Mouse (Mus musculus): ENCODE measurements at regions not wholly inside any gene's neighbourhood (a gene's known extent, or its start where the extent isn't known, plus 50 kb on each side); places are given as distances from the start of the nearest gene placed in this dataset.

GRCm38 (mm10) chr1:43265699-43266455, 69.1 kb upstream of the Fhl2 start:
- no peaks in the 10 kb centered on the region for H3K36me3 ChIP-seq (ENCODE audit: control insufficient read depth, insufficient read depth, low read length, poor library complexity, severe bottlenecking)
- no peaks in the 10 kb centered on the region for H3K9me3 ChIP-seq (ENCODE audit: control insufficient read depth, insufficient read depth, low read depth, low read length)
- no peak for DNase-seq (ENCODE audit: low read depth, low spot score)
- H3K4me3 ChIP-seq (ENCODE audit: insufficient read depth in 1 of 2, low read depth in 1 of 2, low read length in 2 of 2, poor library complexity in 1 of 2, severe bottlenecking in 1 of 2): no peak overlapping the region
- no peak for TF ChIP-seq ZC3H11A (IDR thresholded peaks at IDR 0.05; ENCODE audit: borderline replicate concordance, low read depth, low read length)
- TF ChIP-seq CHD2 (IDR thresholded peaks at IDR 0.05; ENCODE audit: low read depth, low read length): no peak
- no peak for TF ChIP-seq ZNF384 (IDR thresholded peaks at IDR 0.05; ENCODE audit: low read depth, low read length)
- TF ChIP-seq HCFC1 (IDR thresholded peaks at IDR 0.05; ENCODE audit: borderline replicate concordance, insufficient read depth, low read length): no peak
- no peak for TF ChIP-seq MAFK (IDR thresholded peaks at IDR 0.05; ENCODE audit: insufficient read depth, low read depth, low read length)
- H3K27ac ChIP-seq (ENCODE audit: insufficient read depth, low read depth, low read length, poor library complexity, severe bottlenecking): no peak overlapping the region
- in situ Hi-C loops (cut with MboI; ENCODE audit: low sequenced_read_pairs in 2 of 2, unreplicated experiment in 2 of 2): loop anchor here (5.0 to 10.0 kb wide), 3 partner anchors 121 to 351 kb away; no protein-coding TSS in a partner anchor
- H3K4me1 ChIP-seq (ENCODE audit: control insufficient read depth in 2 of 2, insufficient read depth in 2 of 2, low read length in 2 of 2, poor library complexity in 1 of 2): no peaks in the 10 kb centered on the region
- no peak overlapping the region for H3K9ac ChIP-seq (ENCODE audit: insufficient read depth, low read depth, low read length, poor library complexity, severe bottlenecking)

- in situ Hi-C loops (cut with MboI; ENCODE audit: low sequenced_read_pairs in 2 of 2, unreplicated experiment in 2 of 2): loop anchor here (5.0 to 10.0 kb wide), 3 partner anchors 125 to 355 kb away; no protein-coding TSS in a partner anchor
These were observed 72.9 kb upstream of the Fhl2 start for GRCm38 (mm10) chr1:43269685-43270084.

GRCm38 (mm10) chr1:43273236-43273868, 76.6 kb upstream of the Fhl2 start:
- Histone ChIP-seq H3K4me3 (ENCODE audit: insufficient read depth in 1 of 2, low read depth in 1 of 2, low read length in 2 of 2, poor library complexity in 1 of 2, severe bottlenecking in 1 of 2) (no peak overlapping the region), H3K27ac (ENCODE audit: insufficient read depth, low read depth, low read length, poor library complexity, severe bottlenecking) (no peak overlapping the region), H3K9ac (ENCODE audit: insufficient read depth, low read depth, low read length, poor library complexity, severe bottlenecking) (no peak overlapping the region), H3K4me1 (ENCODE audit: control insufficient read depth in 2 of 2, insufficient read depth in 2 of 2, low read length in 2 of 2, poor library complexity in 1 of 2) (no peaks in the 10 kb centered on the region), H3K9me3 (ENCODE audit: control insufficient read depth, insufficient read depth, low read depth, low read length) (no peaks in the 10 kb centered on the region), H3K36me3 (ENCODE audit: control insufficient read depth, insufficient read depth, low read length, poor library complexity, severe bottlenecking) (no peaks in the 10 kb centered on the region)
- no peak for DNase-seq (ENCODE audit: low read depth, low spot score)
- in situ Hi-C loops (cut with MboI; ENCODE audit: low sequenced_read_pairs in 2 of 2, unreplicated experiment in 2 of 2): no loop called here
- no peak for TF ChIP-seq ZNF384 (IDR thresholded peaks at IDR 0.05; ENCODE audit: low read depth, low read length)
- TF ChIP-seq HCFC1 (IDR thresholded peaks at IDR 0.05; ENCODE audit: borderline replicate concordance, insufficient read depth, low read length): no peak
- TF ChIP-seq MAFK (IDR thresholded peaks at IDR 0.05; ENCODE audit: insufficient read depth, low read depth, low read length): no peak
- no peak for TF ChIP-seq ZC3H11A (IDR thresholded peaks at IDR 0.05; ENCODE audit: borderline replicate concordance, low read depth, low read length)
- TF ChIP-seq CHD2 (IDR thresholded peaks at IDR 0.05; ENCODE audit: low read depth, low read length): no peak

More at GRCm38 (mm10) chr1:43269685-43270084, 72.9 kb upstream of the Fhl2 start:
- H3K9me3 ChIP-seq (ENCODE audit: control insufficient read depth, insufficient read depth, low read depth, low read length): no peaks in the 10 kb centered on the region
- DNase-seq (ENCODE audit: low read depth, low spot score): peak; percentile 78
- no peak overlapping the region for H3K27ac ChIP-seq (ENCODE audit: insufficient read depth, low read depth, low read length, poor library complexity, severe bottlenecking)
- no peak overlapping the region for H3K4me3 ChIP-seq (ENCODE audit: insufficient read depth in 1 of 2, low read depth in 1 of 2, low read length in 2 of 2, poor library complexity in 1 of 2, severe bottlenecking in 1 of 2)
- H3K4me1 ChIP-seq (ENCODE audit: control insufficient read depth in 2 of 2, insufficient read depth in 2 of 2, low read length in 2 of 2, poor library complexity in 1 of 2): no peaks in the 10 kb centered on the region
- no peaks in the 10 kb centered on the region for H3K36me3 ChIP-seq (ENCODE audit: control insufficient read depth, insufficient read depth, low read length, poor library complexity, severe bottlenecking)
- no peak overlapping the region for H3K9ac ChIP-seq (ENCODE audit: insufficient read depth, low read depth, low read length, poor library complexity, severe bottlenecking)
- no peak for TF ChIP-seq HCFC1 (IDR thresholded peaks at IDR 0.05; ENCODE audit: borderline replicate concordance, insufficient read depth, low read length)
- TF ChIP-seq MAFK (IDR thresholded peaks at IDR 0.05; ENCODE audit: insufficient read depth, low read depth, low read length): no peak
- TF ChIP-seq CHD2 (IDR thresholded peaks at IDR 0.05; ENCODE audit: low read depth, low read length): no peak
- TF ChIP-seq ZC3H11A (IDR thresholded peaks at IDR 0.05; ENCODE audit: borderline replicate concordance, low read depth, low read length): peak; percentile 49; the same call in 1 of the 2 replicates
- TF ChIP-seq ZNF384 (IDR thresholded peaks at IDR 0.05; ENCODE audit: low read depth, low read length): no peak

- Histone ChIP-seq H3K4me1 (ENCODE audit: control insufficient read depth in 2 of 2, insufficient read depth in 2 of 2, low read length in 2 of 2, poor library complexity in 1 of 2) (0 out of 4 replicates have a peak, but pooled peaks cover 0 to 2% of the 10 kb centered on the region in 2 experiments), H3K4me3 (ENCODE audit: insufficient read depth in 1 of 2, low read depth in 1 of 2, low read length in 2 of 2, poor library complexity in 1 of 2, severe bottlenecking in 1 of 2) (no peak overlapping the region), H3K9ac (ENCODE audit: insufficient read depth, low read depth, low read length, poor library complexity, severe bottlenecking) (no peak overlapping the region), H3K27ac (ENCODE audit: insufficient read depth, low read depth, low read length, poor library complexity, severe bottlenecking) (no peak overlapping the region), H3K36me3 (ENCODE audit: control insufficient read depth, insufficient read depth, low read length, poor library complexity, severe bottlenecking) (no peaks in the 10 kb centered on the region), H3K9me3 (ENCODE audit: control insufficient read depth, insufficient read depth, low read depth, low read length) (no peaks in the 10 kb centered on the region)
- peak; percentile 37 for DNase-seq (ENCODE audit: low read depth, low spot score)
- in situ Hi-C loops (cut with MboI; ENCODE audit: low sequenced_read_pairs in 2 of 2, unreplicated experiment in 2 of 2): no loop called here
- TF ChIP-seq MAFK (IDR thresholded peaks at IDR 0.05; ENCODE audit: insufficient read depth, low read depth, low read length): no peak
- TF ChIP-seq ZNF384 (IDR thresholded peaks at IDR 0.05; ENCODE audit: low read depth, low read length): no peak
- TF ChIP-seq CHD2 (IDR thresholded peaks at IDR 0.05; ENCODE audit: low read depth, low read length): no peak
- no peak for TF ChIP-seq HCFC1 (IDR thresholded peaks at IDR 0.05; ENCODE audit: borderline replicate concordance, insufficient read depth, low read length)
- no peak for TF ChIP-seq ZC3H11A (IDR thresholded peaks at IDR 0.05; ENCODE audit: borderline replicate concordance, low read depth, low read length)
These were observed 95.0 kb upstream of the Fhl2 start for GRCm38 (mm10) chr1:43291736-43292135.

All from ES-E14 (cell line).